Mouse (Mus musculus): ENCODE data around the gene Crtac1.

The Crtac1 gene

GRCm38 (mm10) chr19:42328160-42328559 is 103.4 kb downstream of the Crtac1 start:
- DNase-seq (ENCODE audit: low spot score in 2 of 2), result no peak

GRCm38 (mm10) chr19:42325894-42326293 is 105.7 kb downstream of the Crtac1 start:
- peak in 1 of 2 experiments; percentile 52 for DNase-seq (ENCODE audit: low spot score in 2 of 2)

GRCm38 (mm10) chr19:42322357-42323090 is 109.1 kb downstream of the Crtac1 start:
- no peak for DNase-seq (ENCODE audit: low spot score in 2 of 2)

- DNase-seq (ENCODE audit: low spot score in 2 of 2), result no peak
Measured at GRCm38 (mm10) chr19:42321936-42322335, 109.6 kb downstream of the Crtac1 start.

GRCm38 (mm10) chr19:42317648-42318425 is 113.7 kb downstream of the Crtac1 start:
- peak; percentile 57 to 73 for DNase-seq (ENCODE audit: low spot score in 2 of 2)

GRCm38 (mm10) chr19:42316998-42317397 is 114.6 kb downstream of the Crtac1 start:
- DNase-seq (ENCODE audit: low spot score in 2 of 2), result peak; percentile 82 to 85

GRCm38 (mm10) chr19:42316525-42316924 is 115.1 kb downstream of the Crtac1 start:
- DNase-seq (ENCODE audit: low spot score in 2 of 2), result peak; percentile 83 to 86

- DNase-seq (ENCODE audit: low spot score in 2 of 2), result peak; percentile 93 to 95
Measured at GRCm38 (mm10) chr19:42315914-42316313, 115.7 kb downstream of the Crtac1 start.

GRCm38 (mm10) chr19:42315070-42315679 is 116.4 kb downstream of the Crtac1 start:
- no peak for DNase-seq (ENCODE audit: low spot score in 2 of 2)

GRCm38 (mm10) chr19:42312191-42312590 is 119.4 kb downstream of the Crtac1 start:
- no peak for DNase-seq (ENCODE audit: low spot score in 2 of 2)

GRCm38 (mm10) chr19:42311332-42311731 is 120.3 kb downstream of the Crtac1 start:
- no peak for DNase-seq (ENCODE audit: low spot score in 2 of 2)

GRCm38 (mm10) chr19:42308931-42309330 is 122.7 kb downstream of the Crtac1 start:
- no peak for DNase-seq (ENCODE audit: low spot score in 2 of 2)

- no peak for DNase-seq (ENCODE audit: low spot score in 2 of 2)
Measured at GRCm38 (mm10) chr19:42307019-42307418, 124.6 kb downstream of the Crtac1 start.

- DNase-seq (ENCODE audit: low spot score in 2 of 2), result no peak
Measured at GRCm38 (mm10) chr19:42306202-42306601, 125.4 kb downstream of the Crtac1 start.

- no peak for DNase-seq (ENCODE audit: low spot score in 2 of 2)
Measured at GRCm38 (mm10) chr19:42305746-42306145, 125.8 kb downstream of the Crtac1 start.

- no peak for DNase-seq (ENCODE audit: low spot score in 2 of 2)
Measured at GRCm38 (mm10) chr19:42304506-42304905, 127.1 kb downstream of the Crtac1 start.

- no peak for DNase-seq (ENCODE audit: low spot score in 2 of 2)
Measured at GRCm38 (mm10) chr19:42303210-42303813, 128.3 kb downstream of the Crtac1 start.

GRCm38 (mm10) chr19:42293216-42293615 is 138.4 kb downstream of the Crtac1 start:
- no peak for DNase-seq (ENCODE audit: low spot score in 2 of 2)

GRCm38 (mm10) chr19:42292106-42292505 is 139.5 kb downstream of the Crtac1 start:
- no peak for DNase-seq (ENCODE audit: low spot score in 2 of 2)

GRCm38 (mm10) chr19:42290954-42291661 is 140.5 kb downstream of the Crtac1 start:
- DNase-seq (ENCODE audit: low spot score in 2 of 2), result peak in 1 of 2 experiments; percentile 57

GRCm38 (mm10) chr19:42288361-42288760 is 143.2 kb downstream of the Crtac1 start:
- DNase-seq (ENCODE audit: low spot score in 2 of 2), result no peak
